Mouse (Mus musculus): Measurements from ENCODE around the gene Gm49358. TPM values are rescaled to one million over a fixed set of nuclear protein-coding genes. Genes with fewer than 3 reads are reported as not detected.

Gene Gm49358
- total RNA-seq, 2 experiments from 2014 or later, result 45.5 to 45.7 TPM

GRCm38 (mm10) chr10:86872591-86872990 lies 108.8 kb downstream of the Gm49358 start:
- no peak for DNase-seq

GRCm38 (mm10) chr10:86878721-86879120 lies 114.9 kb downstream of the Gm49358 start:
- DNase-seq, result no peak

- peak in 1 of 2 experiments; percentile 30 for DNase-seq
These were observed 116.5 kb downstream of the Gm49358 start for GRCm38 (mm10) chr10:86880071-86880806.

GRCm38 (mm10) chr10:86881448-86881847 lies 117.7 kb downstream of the Gm49358 start:
- DNase-seq, result no peak

Other genes starting within 250 kb of the Gm49358 start
- gene Hsp90b1, start 58.5 kb upstream of the Gm49358 start, total RNA-seq (2021), result 100 to 1,000 TPM; 391 to 418 TPM
- 1 to 10 TPM; 1.2 to 2.4 TPM for gene Ttc41, start 58.2 kb upstream of the Gm49358 start, total RNA-seq (2021)
- 100 to 1,000 TPM; 133 to 138 TPM for gene Nt5dc3, start 15.0 kb downstream of the Gm49358 start, total RNA-seq (2021)
- gene Stab2, start 244.1 kb downstream of the Gm49358 start, total RNA-seq (2021), result under 1 TPM; 0.28 to 0.30 TPM